Mouse (Mus musculus) mouse trophoblast stem cell (cell line): ENCODE data around the gene Nek2.

Experiments used
- in situ Hi-C, 2 experiments: fragments of 300-500 bp; cut with MseI, MboI; formaldehyde crosslinking; loops; 2 replicates in 1 of 2; 3 replicates in 1 of 2; pipeline ENCODE4 v1.15.1; 2025

Gene Nek2

DNA sequence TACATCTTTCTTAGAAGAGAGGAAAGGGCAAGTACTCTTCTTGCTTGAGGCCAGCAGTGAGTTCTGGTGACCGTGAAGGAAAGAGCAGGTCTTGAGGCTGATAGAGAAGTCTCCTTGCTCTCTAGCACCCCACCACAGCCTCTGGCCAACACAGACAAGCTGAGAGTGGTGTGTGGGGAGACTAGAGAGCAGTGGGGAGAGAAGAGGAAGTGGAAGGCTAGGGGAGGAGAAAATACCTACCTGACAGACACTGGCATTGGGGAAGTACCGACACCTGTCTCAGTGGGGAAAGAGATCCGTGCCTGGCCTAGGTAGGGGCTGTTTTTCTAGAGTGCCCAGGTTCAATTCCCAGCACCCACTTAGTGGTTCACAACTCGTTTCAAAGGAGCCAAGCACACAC, 7.0 kb upstream of the Nek2 start:
- in situ Hi-C loops, result loop anchor here in 1 of 2 experiments (10.0 kb wide), 1 partner anchor 229 kb away; no protein-coding TSS in a partner anchor

DNA sequence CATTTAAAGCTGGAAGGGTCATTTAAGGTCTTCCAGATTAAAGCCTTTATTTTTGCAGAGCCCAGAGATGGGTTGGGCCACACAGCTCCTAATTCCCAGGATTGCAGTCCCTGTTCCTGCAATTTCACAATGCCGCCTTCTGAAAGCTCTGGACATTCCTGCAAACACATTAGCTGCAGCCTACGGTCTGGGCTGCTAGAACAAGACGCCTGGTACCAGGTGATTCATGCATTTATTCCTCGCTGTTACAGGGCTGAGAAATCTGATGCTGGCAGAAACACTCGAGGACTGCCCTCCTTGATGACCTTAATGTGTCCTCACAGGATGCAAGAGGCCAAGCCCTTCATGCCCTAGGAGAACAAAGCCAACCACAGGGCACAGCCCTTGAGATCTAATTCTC, 6.3 kb upstream of the Nek2 start:
- in situ Hi-C loops, result loop anchor here in 1 of 2 experiments (10.0 kb wide), 1 partner anchor 230 kb away; no protein-coding TSS in a partner anchor

DNA sequence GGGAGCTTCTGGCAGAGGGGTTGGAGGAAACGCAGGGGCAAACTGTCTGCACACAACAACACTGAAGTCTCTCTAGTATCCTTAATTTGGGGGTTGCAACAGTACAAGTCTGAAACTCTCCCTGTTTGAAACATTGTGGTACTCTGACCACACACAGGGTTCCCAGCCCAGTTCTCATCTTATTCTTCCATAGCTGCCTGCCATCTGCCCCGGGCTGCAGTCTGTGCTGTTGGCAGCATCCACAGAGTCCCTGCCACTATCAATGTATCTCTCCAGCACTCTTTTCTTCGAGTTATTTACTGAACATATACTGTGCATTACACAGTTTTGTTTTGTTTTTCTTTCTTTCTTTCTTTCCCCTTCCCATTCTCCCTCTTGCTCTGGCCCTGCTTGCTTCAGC, 4.6 kb upstream of the Nek2 start:
- in situ Hi-C loops, result loop anchor here in 1 of 2 experiments (10.0 kb wide), 1 partner anchor 232 kb away; no protein-coding TSS in a partner anchor

- in situ Hi-C loops, result loop anchor here in 1 of 2 experiments (10.0 kb wide), 1 partner anchor 233 kb away; no protein-coding TSS in a partner anchor
Measured at GRCm38 (mm10) chr1:191817418-191818144, 3.7 kb upstream of the Nek2 start.

DNA sequence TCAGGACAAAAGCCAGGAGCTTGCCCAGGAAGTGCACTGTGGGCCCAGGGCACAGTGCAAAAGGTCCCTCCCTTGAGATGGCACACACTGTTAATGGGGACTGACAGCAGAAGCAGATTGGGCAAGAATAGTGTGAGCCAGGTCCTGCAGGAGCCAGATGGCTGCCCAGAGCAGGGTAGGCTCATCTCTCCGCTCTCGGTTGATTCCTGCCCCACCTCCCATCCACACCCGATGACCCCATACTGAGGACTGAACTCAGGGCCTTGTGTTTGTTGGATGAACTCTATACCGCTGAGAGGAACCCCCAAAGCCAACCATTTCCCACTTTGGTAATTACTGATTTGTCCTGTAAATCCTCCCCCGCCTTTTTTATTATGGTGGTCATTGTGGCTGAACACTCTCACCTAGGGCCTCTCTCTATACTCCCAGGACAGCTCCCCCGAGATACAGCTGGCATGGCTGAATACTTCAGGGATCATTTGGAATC, 3.1 kb upstream of the Nek2 start:
- in situ Hi-C loops, result loop anchor here in 1 of 2 experiments (10.0 kb wide), 1 partner anchor 233 kb away; no protein-coding TSS in a partner anchor

DNA sequence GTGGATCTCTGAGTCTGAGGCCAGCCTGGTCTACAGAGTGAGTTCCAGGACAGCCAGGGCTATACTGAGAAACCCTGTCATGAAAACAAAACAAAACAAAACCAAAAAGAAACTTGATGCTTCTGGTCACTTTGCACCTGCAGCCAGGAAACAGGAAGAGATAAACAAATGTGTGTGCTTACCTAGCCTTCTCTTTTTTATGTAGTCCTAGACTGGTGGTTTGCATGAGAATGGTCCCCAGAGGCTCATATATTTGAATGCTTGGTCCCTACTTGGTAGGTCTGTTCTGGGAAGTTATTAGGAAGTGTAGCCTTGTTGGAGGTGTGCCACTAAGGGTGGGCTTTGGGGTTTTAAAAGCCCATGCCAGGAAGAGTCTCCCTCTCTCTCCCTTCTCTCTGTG, 2.2 kb upstream of the Nek2 start:
- in situ Hi-C loops, result loop anchor here in 1 of 2 experiments (10.0 kb wide), 1 partner anchor 234 kb away; no protein-coding TSS in a partner anchor

- in situ Hi-C loops, result loop anchor here in 1 of 2 experiments (5.0 kb wide), 1 partner anchor 244 kb away; the partner anchor contains the start of genes Dtl and Ints7
Measured at GRCm38 (mm10) chr1:191820951-191821325, 306 bp upstream of the Nek2 start.

DNA sequence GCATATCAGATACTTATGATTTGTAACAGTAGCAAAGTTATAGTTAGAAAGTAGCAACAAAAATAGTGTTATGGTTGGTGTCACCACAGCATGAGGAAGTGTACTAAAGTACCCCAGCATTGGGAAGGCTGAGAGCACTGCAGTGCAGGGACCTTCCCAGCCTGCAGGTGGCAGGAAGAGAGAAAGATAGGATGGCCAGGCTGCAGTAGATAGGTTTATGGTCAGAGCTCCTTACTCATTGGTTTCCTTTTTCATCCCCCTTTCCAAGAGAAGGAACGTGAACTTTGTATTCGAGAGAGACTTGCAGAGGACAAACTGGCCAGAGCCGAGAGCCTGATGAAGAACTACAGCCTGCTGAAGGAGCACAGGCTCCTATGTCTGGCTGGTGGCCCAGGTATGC, 7.9 kb downstream of the Nek2 start:
- in situ Hi-C loops, result no loop called here

GRCm38 (mm10) chr1:191833396-191833795, 12.2 kb downstream of the Nek2 start:
- in situ Hi-C loops, result no loop called here

DNA sequence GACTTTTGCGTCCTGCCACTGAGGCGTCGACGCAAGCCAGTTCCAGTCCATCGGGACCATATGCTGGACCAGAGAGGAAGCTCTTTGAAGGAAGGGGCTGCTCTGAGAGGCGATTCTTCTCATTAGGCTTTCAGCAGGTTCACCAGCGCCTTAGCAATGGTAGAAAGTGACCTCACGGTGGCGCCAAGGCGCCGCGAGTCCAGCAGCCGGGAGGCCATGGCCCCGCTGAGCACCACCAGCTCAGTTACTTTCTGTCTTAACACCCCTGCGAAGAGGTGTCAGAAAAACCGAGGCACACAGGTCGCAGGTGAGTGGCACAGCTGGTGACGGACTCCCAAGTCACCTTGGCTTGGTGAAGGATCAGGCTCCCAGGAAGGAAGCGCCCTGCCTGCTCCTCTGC, 13.6 kb downstream of the Nek2 start:
- in situ Hi-C loops, result loop anchor here (5.0 kb wide), 2 partner anchors 72 to 77 kb away; partner anchors contain the start of gene Slc30a1 (in 1 of the 2)

DNA sequence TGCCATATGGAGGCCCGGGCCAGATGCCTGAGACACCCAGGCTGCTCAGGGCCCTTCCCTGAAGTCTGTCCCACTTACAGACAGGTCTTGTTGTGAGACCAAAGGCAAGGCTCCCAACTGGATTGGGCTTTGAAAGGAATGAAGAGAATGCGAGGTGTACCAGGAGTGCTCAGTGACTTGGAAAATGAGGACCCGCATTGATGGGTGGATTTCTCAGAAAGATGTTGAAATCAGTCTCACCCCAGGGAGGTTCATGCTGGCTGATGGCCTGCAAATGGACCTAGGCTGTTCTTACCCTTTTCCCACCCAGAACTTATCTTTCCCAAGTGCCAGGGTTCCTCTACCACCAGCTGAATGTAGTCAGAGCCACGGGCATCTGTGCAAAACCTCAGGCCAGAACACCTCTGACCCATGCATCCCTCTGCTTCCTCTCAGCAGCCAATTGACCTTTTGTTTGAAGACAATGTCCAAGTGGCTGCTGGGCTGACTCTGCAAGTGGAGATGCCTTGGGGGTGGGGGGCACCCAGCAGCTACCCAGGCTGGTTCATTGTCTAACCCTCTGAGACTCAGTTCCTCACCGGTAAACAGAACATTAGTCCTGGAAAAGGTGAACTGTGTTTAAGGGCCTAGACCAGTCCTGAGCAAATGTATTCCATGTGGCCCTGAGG, 15.2 kb downstream of the Nek2 start:
- in situ Hi-C loops, result loop anchor here (5.0 kb wide), 2 partner anchors 71 to 76 kb away; partner anchors contain the start of gene Slc30a1 (in 1 of the 2)

DNA sequence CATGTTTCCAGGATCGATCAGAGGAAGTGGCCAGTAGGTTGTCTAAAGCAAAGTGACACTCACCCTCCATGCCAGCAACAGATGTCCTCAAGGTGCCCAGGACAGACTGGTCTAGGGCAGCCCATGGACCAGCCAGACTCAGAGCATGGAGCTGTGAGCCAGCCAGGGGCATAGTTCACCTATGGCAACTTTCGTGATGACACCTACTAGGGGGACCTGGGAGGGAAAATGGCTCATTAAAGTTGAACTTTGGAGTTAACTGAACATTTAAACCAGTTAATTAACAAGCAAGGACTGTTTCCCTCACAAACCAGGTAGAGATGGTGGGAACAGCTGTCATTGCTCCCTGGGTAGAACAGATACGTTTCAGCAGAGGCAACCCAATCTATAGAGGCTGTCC, 16.4 kb downstream of the Nek2 start:
- in situ Hi-C loops, result loop anchor here (5.0 kb wide), 2 partner anchors 70 to 75 kb away; partner anchors contain the start of gene Slc30a1 (in 1 of the 2)

DNA sequence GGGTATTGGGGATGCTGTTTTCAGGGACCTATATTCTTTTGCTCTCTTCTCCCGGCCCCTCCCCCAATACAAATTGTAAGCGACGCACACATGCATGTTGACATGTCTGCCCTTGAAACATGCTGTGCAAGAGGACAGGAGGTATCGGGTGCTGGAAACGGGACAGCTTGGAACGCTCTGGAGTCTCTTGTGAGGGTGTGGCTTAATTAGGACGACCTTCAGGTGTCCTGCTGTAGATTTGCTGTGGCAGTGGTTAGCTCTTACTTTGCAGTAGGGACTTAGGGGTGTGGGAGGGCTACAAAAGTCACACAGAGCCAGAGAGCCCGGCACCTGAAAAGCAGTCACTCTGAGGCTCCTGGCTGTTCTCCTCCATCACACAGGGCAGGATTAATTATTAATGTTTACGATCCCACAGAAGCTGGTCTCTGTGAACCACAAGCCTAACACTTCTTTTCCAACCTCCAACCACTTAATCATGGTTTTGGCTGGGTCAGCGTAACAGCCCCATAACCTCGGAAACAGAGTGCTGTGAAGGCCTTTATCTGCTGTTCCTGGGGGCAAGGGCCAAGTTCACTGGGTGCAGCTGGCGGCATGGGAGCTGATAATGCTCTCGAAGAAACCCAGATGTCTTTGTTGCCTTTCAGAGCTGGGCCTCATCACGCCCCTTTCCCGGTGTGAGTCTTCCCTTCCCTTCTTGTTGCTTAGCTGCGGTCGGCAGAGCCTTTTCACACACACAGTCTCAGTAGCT, 17.9 kb downstream of the Nek2 start:
- in situ Hi-C loops, result loop anchor here (5.0 kb wide), 2 partner anchors 68 to 73 kb away; partner anchors contain the start of gene Slc30a1 (in 1 of the 2)

GRCm38 (mm10) chr1:191840774-191841565, 19.7 kb downstream of the Nek2 start:
- in situ Hi-C loops, result no loop called here

GRCm38 (mm10) chr1:191842247-191842646, 21.0 kb downstream of the Nek2 start:
- in situ Hi-C loops, result no loop called here

DNA sequence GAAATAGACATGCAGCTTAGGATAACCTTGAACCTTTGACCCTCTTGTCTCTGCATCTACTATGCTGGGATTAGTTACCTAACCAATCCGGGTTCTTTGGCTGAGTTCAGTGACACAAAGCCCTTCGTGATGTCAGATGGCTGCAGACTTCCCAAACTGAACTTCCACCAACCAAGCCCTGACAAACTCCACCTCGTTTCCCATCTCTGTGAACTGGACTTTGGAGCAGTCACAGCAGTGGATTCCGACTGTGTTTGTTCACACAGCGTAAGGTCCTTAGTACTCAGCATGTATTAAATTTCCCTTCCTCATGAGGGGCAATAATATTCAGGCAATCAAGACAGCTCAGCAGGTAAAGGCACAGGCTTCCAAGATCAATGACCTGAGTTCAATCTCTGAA, 25.4 kb downstream of the Nek2 start:
- in situ Hi-C loops, result no loop called here

DNA sequence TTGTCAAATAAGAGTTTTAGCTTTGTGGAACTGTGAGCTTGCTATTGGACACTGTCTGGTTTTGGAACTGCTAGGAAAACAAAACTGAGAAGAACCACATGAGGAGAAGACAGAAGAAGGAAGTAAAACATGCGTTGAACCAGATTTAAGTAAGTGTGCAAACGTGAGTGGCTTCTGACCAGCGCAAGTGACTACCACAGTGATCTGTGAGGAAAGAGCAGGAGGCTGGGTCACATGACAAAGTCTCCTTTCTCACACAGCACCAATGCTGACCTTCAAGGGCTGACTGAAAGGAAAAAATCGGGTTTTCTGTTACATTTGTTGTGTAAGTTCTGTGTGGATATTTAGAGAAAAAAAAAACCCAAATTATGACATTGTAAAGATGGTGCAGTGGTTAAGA, 28.3 kb downstream of the Nek2 start:
- in situ Hi-C loops, result no loop called here

DNA sequence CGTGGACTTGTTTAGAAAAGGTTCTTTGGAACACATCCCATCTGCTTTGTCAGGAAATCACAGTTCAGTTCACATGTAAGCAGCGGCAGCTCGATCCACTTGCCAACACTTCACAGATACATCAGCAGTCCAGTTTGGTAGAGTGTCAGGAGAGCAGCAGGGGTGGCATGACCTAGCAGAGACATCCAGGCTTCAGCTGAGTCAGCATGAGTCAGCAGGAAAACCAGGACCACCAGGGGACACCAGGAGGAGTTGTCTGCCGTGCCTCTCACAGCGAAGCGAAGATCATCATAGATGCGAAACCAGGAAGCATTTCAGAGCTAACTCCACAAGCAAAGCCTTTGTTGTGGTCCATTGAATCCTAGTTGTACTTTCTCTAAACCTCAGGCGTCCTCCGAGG, 32.2 kb downstream of the Nek2 start:
- in situ Hi-C loops, result no loop called here

DNA sequence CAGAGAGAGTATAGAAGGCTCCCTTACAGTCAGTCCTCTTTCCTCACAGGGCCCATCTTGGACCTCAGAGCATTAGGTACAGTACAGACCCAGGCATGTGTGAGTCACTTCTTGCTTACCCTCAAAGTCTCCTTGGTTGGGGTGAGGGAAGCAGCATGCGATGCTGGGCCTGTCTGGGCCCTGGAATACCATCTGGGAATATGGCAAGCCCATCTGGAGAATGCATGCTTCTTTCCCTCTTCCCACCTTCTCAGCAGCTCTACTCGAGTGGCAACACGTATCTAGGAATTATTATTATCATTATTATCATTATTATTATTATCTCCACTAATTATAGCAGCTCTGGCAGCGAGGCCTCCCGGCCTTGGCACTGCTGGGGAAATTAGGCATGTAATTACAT, 33.5 kb downstream of the Nek2 start:
- in situ Hi-C loops, result no loop called here

DNA sequence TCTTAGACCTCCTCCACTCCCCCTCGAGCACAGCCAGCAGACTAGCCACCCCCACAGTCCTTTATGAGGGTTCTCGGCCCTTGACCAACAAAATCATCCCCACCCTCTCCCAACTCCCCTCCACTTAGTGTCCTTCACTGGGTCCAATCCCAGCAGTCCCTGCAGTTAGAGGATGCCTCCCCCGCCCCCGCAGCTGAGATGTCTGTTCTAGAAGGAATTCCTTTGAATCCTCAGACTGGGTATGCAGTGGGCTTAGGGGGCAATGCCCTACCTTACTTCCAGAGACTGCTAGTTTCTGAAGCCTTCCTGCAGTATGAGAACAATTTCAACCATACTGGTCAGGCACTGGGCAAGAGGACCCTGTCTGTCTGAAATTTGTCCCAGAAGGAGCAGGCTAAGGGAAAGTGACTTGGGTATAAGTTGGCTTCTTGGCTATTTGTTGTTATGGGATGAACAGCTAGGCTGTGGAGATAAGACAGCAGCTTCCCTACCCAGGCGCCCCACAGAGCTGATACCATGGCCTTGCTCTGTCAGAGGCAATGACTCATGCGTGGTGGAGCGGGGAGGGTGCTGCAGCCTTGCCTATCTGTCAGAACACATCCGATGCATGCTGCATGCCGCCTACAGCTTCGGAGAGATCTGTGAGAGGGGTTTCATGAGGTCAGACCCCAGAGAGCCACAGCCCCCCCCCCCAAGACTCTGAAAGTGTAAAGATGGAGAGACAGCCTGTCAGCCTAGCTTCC, 34.1 kb downstream of the Nek2 start:
- in situ Hi-C loops, result no loop called here
